Mouse (Mus musculus): ENCODE results near the gene Tmem101. TPM values are rescaled to one million over a fixed set of nuclear protein-coding genes. Genes with fewer than 3 reads are reported as not detected.

Gene Tmem101
- polyA plus RNA-seq, 1 experiment from 2014 or later: 32.4 TPM

Other genes with a start within 250 kb of the Tmem101 start
- gene Sost, start 189.4 kb downstream of the Tmem101 start, polyA plus RNA-seq (2015; fragmentation: Nextera tagmentation; extraction: Ambion mirVana): 0.08 and 0.14 TPM in 2 replicates
- not detected in 2 replicates for gene Cfap97d1, start 172.1 kb downstream of the Tmem101 start, polyA plus RNA-seq (2015; fragmentation: Nextera tagmentation; extraction: Ambion mirVana)
- 19.7 and 20.2 TPM in 2 replicates for gene Dusp3, start 169.4 kb downstream of the Tmem101 start, polyA plus RNA-seq (2015; fragmentation: Nextera tagmentation; extraction: Ambion mirVana)
- gene Mpp3, start 127.9 kb downstream of the Tmem101 start, polyA plus RNA-seq (2015; fragmentation: Nextera tagmentation; extraction: Ambion mirVana): 44.4 and 49.6 TPM in 2 replicates
- gene Cd300lg, start 114.9 kb downstream of the Tmem101 start, polyA plus RNA-seq (2015; fragmentation: Nextera tagmentation; extraction: Ambion mirVana): 0.45 and 0.65 TPM in 2 replicates
- 25.8 and 26.5 TPM in 2 replicates for gene Mpp2, start 67.9 kb downstream of the Tmem101 start, polyA plus RNA-seq (2015; fragmentation: Nextera tagmentation; extraction: Ambion mirVana)
- not detected in 2 replicates for gene Ppy, start 55.1 kb downstream of the Tmem101 start, polyA plus RNA-seq (2015; fragmentation: Nextera tagmentation; extraction: Ambion mirVana)
- not detected in 2 replicates for gene Pyy, start 48.6 kb downstream of the Tmem101 start, polyA plus RNA-seq (2015; fragmentation: Nextera tagmentation; extraction: Ambion mirVana)
- gene Nags, start 10.9 kb downstream of the Tmem101 start, polyA plus RNA-seq (2015; fragmentation: Nextera tagmentation; extraction: Ambion mirVana): not detected in 2 replicates
- gene Lsm12, start 28.9 kb upstream of the Tmem101 start, polyA plus RNA-seq (2015; fragmentation: Nextera tagmentation; extraction: Ambion mirVana): 112 and 116 TPM in 2 replicates
- 29.1 and 31.6 TPM in 2 replicates for gene G6pc3, start 33.2 kb upstream of the Tmem101 start, polyA plus RNA-seq (2015; fragmentation: Nextera tagmentation; extraction: Ambion mirVana)
- 84.4 and 88.7 TPM in 2 replicates for gene Hdac5, start 73.8 kb upstream of the Tmem101 start, polyA plus RNA-seq (2015; fragmentation: Nextera tagmentation; extraction: Ambion mirVana)
- 1.9 and 3.7 TPM in 2 replicates for gene BC030867, start 92.5 kb upstream of the Tmem101 start, polyA plus RNA-seq (2015; fragmentation: Nextera tagmentation; extraction: Ambion mirVana)
- gene Asb16, start 112.3 kb upstream of the Tmem101 start, polyA plus RNA-seq (2015; fragmentation: Nextera tagmentation; extraction: Ambion mirVana): not detected in 2 replicates
- 79.6 and 81.4 TPM in 2 replicates for gene Tmub2, start 128.5 kb upstream of the Tmem101 start, polyA plus RNA-seq (2015; fragmentation: Nextera tagmentation; extraction: Ambion mirVana)
- gene Atxn7l3, start 140.2 kb upstream of the Tmem101 start, polyA plus RNA-seq (2015; fragmentation: Nextera tagmentation; extraction: Ambion mirVana): 26.7 and 30.6 TPM in 2 replicates
- gene Ubtf, start 163.3 kb upstream of the Tmem101 start, polyA plus RNA-seq (2015; fragmentation: Nextera tagmentation; extraction: Ambion mirVana): 78.2 and 83.9 TPM in 2 replicates
- gene Slc4a1, start 209.8 kb upstream of the Tmem101 start, polyA plus RNA-seq (2015; fragmentation: Nextera tagmentation; extraction: Ambion mirVana): 4.2 and 4.9 TPM in 2 replicates
- gene Rundc3a, start 237.0 kb upstream of the Tmem101 start, polyA plus RNA-seq (2015; fragmentation: Nextera tagmentation; extraction: Ambion mirVana): 156 and 161 TPM in 2 replicates

All from neural tube, embryonic 13.5 days (tissue).